9 mouse cellular contexts compared by ENCODE assay signal in the genomic region with DNA sequence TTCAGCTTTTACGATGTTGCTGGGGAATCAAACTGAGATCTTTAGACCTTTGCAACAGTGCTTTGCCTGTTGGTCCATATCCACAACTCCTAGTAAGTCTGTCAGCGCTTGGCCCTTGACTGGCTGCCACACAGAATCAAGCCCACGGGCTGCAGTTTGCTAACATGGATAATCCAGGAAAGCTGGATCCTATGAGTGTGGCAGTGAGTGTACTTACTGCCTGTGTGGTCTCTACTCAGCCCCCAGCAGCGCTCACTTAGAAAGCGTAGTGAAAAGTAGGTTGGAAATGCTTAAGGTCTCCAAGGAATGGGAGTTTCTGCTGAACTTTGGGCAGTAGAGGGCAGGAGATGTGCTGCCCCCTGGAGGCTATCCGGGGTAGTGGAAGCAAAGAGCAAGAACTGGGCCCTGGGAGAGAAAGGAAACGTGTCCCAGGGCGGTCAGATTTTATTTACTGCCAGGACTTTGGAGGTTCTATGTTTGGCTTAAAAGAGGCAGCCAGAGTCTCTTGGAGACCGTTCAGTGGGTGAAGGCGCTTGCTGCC. TPM values are rescaled to one million over a fixed set of nuclear protein-coding genes. Genes with fewer than 3 reads are reported as not detected.
A peak's percentile ranks its signal among the peaks of the same experiment; 100 is the strongest.
DNase-seq lines count a peak whose midpoint lies in the region; ATAC-seq lines count a peak whose summit lies in the region.
"Had no signal": no experiment of that assay in that cellular context is flagged by ENCODE, and none has a peak within 500 bp of the region (broad histone marks: within the 10 kb centered on the region; RNA-seq: fewer than 3 reads in every experiment).

No protein-coding gene starts in this region.

- no peak overlapping the region for H3K4me3 ChIP-seq in embryonic facial prominence, embryonic 10.5 days
- no peak overlapping the region for H3K4me3 ChIP-seq in lung, embryonic 16.5 days (ENCODE audit: low read length)
- H3K4me3 ChIP-seq: stomach, embryonic 15.5 days had no signal

- H3K27ac ChIP-seq in embryonic facial prominence, embryonic 10.5 days (replicated peaks): no peak overlapping the region
- no peak overlapping the region for H3K27ac ChIP-seq in lung, embryonic 16.5 days (ENCODE audit: low read length)
- H3K27ac ChIP-seq: stomach, embryonic 15.5 days had no signal

- no peaks in the 10 kb centered on the region for H3K4me1 ChIP-seq in embryonic facial prominence, embryonic 10.5 days
- H3K4me1 ChIP-seq in lung, embryonic 16.5 days (replicated peaks; ENCODE audit: control insufficient read depth, insufficient read depth, low read length): no peaks in the 10 kb centered on the region
- H3K4me1 ChIP-seq: stomach, embryonic 15.5 days had no signal

- H3K4me2 ChIP-seq in lung, embryonic 16.5 days (ENCODE audit: low read depth, low read length): no peak overlapping the region
- H3K4me2 ChIP-seq: stomach, embryonic 15.5 days had no signal

- H3K36me3 ChIP-seq in embryonic facial prominence, embryonic 10.5 days (replicated peaks): no peaks in the 10 kb centered on the region
- no peaks in the 10 kb centered on the region for H3K36me3 ChIP-seq in lung, embryonic 16.5 days (ENCODE audit: control insufficient read depth, insufficient read depth, low read length)
- H3K36me3 ChIP-seq in splenic B cell, adult 2 months (ENCODE audit: control insufficient read depth, insufficient read depth, low read length, poor library complexity, severe bottlenecking): no peaks in the 10 kb centered on the region; the same call in 1 of the 2 replicates
- H3K36me3 ChIP-seq: stomach, embryonic 15.5 days had no signal

- no peak overlapping the region for H3K9ac ChIP-seq in lung, embryonic 16.5 days (ENCODE audit: low read length)
- H3K9ac ChIP-seq: stomach, embryonic 15.5 days had no signal

- peak; percentile 78 for ATAC-seq in lung, embryonic 16.5 days (ENCODE audit: low read depth)

- WGBS in embryonic facial prominence, embryonic 10.5 days: 60% methylated on average over 10 of the region's 10 CpGs
- WGBS in lung, embryonic 16.5 days: 56% methylated on average over 10 of the region's 10 CpGs

- DNase-seq in embryo, embryonic 10 days (ENCODE audit: low spot score): peak; percentile 43
- DNase-seq in embryo, embryonic 9.5 days (ENCODE audit: extremely low spot score): no peak
- peak; percentile 33 for DNase-seq in 3134 (ENCODE audit: extremely low read depth, insufficient read length, low spot score)
- DNase-seq in adrenal gland, postnatal 10 days: peak; percentile 84
- peak; percentile 49 for DNase-seq in embryonic facial prominence, embryonic 10.5 days (ENCODE audit: low spot score)
- peak; percentile 73 for DNase-seq in kidney, postnatal 10 days
- peak; percentile 78 for DNase-seq in splenic B cell, adult 2 months (ENCODE audit: low read depth, low spot score)

- H3K9me3 ChIP-seq in embryonic facial prominence, embryonic 10.5 days: no peaks in the 10 kb centered on the region
- H3K9me3 ChIP-seq in lung, embryonic 16.5 days (ENCODE audit: control insufficient read depth, low read length): no peaks in the 10 kb centered on the region
- H3K9me3 ChIP-seq: stomach, embryonic 15.5 days had no signal

- H3K27me3 ChIP-seq in embryonic facial prominence, embryonic 10.5 days (replicated peaks; ENCODE audit: low read depth, poor library complexity, severe bottlenecking): no peaks in the 10 kb centered on the region
- no peaks in the 10 kb centered on the region for H3K27me3 ChIP-seq in lung, embryonic 16.5 days (ENCODE audit: control insufficient read depth, insufficient read depth, low read depth, low read length)
- H3K27me3 ChIP-seq in splenic B cell, adult 2 months (ENCODE audit: control insufficient read depth, insufficient read depth, low read length, poor library complexity, severe bottlenecking): no peaks in the 10 kb centered on the region
- H3K27me3 ChIP-seq: stomach, embryonic 15.5 days had no signal

RNA-seq across cellular contexts. Expression of gene Manba, which starts 20.0 kb away (rescaled TPM):
- total RNA-seq in adrenal gland, postnatal 10 days (2021): 10 to 100 TPM; 12.9 to 18.6 TPM
- polyA plus RNA-seq in embryonic facial prominence, embryonic 10.5 days (2016; fragmentation: Nextera tagmentation; extraction: Ambion mirVana): 3.3 and 3.5 TPM in 2 replicates
- 11.2 and 11.8 TPM in 2 replicates for polyA plus RNA-seq in lung, embryonic 16.5 days (2015; fragmentation: Nextera tagmentation; extraction: Ambion mirVana)
